Mouse (Mus musculus): ENCODE measurements around the gene Olfr145. TPM values are rescaled to one million over a fixed set of nuclear protein-coding genes. Genes with fewer than 3 reads are reported as not detected.

Gene Olfr145
- polyA plus RNA-seq, 1 experiment: not detected

DNA sequence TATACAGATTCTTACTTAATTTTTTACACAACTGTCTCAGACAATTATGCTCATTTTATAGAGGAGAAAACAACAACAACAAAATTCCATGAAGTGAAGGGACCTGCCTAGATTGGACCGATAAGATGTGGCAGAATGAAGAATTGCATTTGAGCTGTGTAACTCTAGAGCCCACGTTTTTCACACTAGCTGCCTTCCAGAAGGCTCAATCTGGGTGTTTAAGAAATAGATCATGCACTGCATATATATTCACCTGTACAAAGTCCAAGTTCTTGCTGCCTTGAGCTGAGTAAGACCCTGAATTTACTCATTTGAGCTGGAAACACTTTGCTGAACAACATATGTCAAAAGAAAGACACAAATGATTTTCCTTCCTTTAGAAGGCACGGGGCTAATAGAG is 9.0 kb downstream of the Olfr145 start:
- Histone ChIP-seq H3K4me3 (ENCODE audit: control insufficient read depth, low read depth, low read length) (no peak overlapping the region), H3K27ac (ENCODE audit: control insufficient read depth, insufficient read depth, low read depth, low read length) (no peak overlapping the region), H3K4me1 (ENCODE audit: control insufficient read depth, insufficient read depth, low read length) (peaks cover 2% of the 10 kb centered on the region; the same call in 1 of the 2 replicates), H3K27me3 (ENCODE audit: control insufficient read depth, insufficient read depth, low read length) (no peaks in the 10 kb centered on the region), H3K36me3 (ENCODE audit: control insufficient read depth, insufficient read depth, low read length) (no peaks in the 10 kb centered on the region)
- TF ChIP-seq CTCF (IDR thresholded peaks at IDR 0.05; ENCODE audit: control insufficient read depth, insufficient read depth, insufficient replicate concordance, low read depth, low read length) (no peak), POLR2A (IDR thresholded peaks at IDR 0.05; ENCODE audit: control insufficient read depth, low read depth, low read length) (no peak)

DNA sequence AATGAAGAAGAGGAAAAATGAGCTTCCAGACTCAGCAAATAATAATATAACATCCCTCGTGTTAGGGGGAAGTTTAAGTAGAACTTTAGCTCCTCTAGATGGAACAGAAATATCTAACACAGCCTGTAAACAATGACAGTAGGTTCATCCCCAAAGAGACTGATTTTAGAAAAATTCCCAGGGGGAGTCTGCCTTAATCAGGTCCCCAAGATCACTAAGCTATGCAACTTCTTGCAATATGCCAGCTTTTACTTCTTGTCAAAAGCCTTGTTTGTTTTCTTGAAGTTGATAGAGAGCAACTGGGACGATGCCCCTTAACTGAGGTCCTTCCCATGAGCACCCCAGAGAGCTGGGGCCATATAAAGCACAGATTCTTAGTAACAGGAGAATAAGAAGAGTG is 21.0 kb downstream of the Olfr145 start, which contains the start of gene Olfr878:
Olfr878 (plus strand) TSS at position 301 of the 400 bp plus-strand sequence.
- H3K27me3 ChIP-seq (ENCODE audit: control insufficient read depth, insufficient read depth, low read length): no peaks in the 10 kb centered on the region

DNA sequence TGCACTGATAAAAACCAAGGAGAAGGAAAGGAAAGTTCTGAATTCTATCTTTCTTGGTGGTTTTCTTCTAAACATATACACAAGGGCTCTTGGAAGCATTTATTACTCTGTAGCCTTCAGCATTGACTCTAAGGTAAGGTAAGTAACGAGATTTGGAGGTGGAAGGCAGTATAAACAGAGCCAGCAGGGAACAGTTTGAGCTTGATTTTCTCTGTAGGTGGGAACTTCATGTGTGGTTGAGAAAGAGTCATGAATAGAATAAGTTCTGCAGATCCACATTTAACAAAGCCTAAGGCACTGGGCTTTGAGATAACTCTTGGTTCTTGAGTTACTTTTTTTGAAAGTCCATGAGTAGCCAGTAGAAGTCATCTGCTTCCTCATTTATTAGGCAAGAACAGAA is 21.5 kb downstream of the Olfr145 start:
- Histone ChIP-seq H3K27ac (ENCODE audit: control insufficient read depth, insufficient read depth, low read depth, low read length) (no peak overlapping the region), H3K27me3 (ENCODE audit: control insufficient read depth, insufficient read depth, low read length) (no peaks in the 10 kb centered on the region), H3K4me1 (ENCODE audit: control insufficient read depth, insufficient read depth, low read length) (no peaks in the 10 kb centered on the region), H3K36me3 (ENCODE audit: control insufficient read depth, insufficient read depth, low read length) (no peaks in the 10 kb centered on the region), H3K4me3 (ENCODE audit: control insufficient read depth, low read depth, low read length) (no peak overlapping the region)
- TF ChIP-seq POLR2A (IDR thresholded peaks at IDR 0.05; ENCODE audit: control insufficient read depth, low read depth, low read length) (no peak), CTCF (IDR thresholded peaks at IDR 0.05; ENCODE audit: control insufficient read depth, insufficient read depth, insufficient replicate concordance, low read depth, low read length) (no peak)

More for the DNA sequence above, 21.0 kb downstream of the Olfr145 start, which contains the start of gene Olfr878:
- H3K36me3 ChIP-seq (ENCODE audit: control insufficient read depth, insufficient read depth, low read length): no peaks in the 10 kb centered on the region
- no peaks in the 10 kb centered on the region for H3K4me1 ChIP-seq (ENCODE audit: control insufficient read depth, insufficient read depth, low read length)
- TF ChIP-seq CTCF (IDR thresholded peaks at IDR 0.05; ENCODE audit: control insufficient read depth, insufficient read depth, insufficient replicate concordance, low read depth, low read length): no peak
- TF ChIP-seq POLR2A (IDR thresholded peaks at IDR 0.05; ENCODE audit: control insufficient read depth, low read depth, low read length): no peak
- no peak within 1 kb of the TSS for H3K4me3 ChIP-seq (ENCODE audit: control insufficient read depth, low read depth, low read length)
- H3K27ac ChIP-seq (ENCODE audit: control insufficient read depth, insufficient read depth, low read depth, low read length): no peak within 1 kb of the TSS

DNA sequence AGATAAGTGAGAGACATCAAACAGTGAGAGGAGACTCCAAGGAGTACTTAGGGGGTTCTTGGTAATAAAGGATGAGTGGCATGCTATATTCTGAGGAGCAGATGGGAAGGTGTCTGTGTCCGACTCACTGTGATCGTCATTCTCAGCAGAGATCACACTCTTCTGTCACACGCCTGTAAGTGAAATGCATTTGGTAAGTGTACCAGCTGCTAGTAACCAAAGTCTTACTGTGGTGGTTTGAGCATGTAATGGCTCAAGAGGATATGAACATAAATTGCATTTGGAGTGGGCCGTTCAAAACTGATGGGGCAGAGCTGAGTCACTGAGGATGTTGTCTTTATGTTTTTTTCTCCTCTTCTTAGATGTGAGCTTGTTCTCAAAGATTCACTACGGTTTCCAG is 27.7 kb downstream of the Olfr145 start:
- Histone ChIP-seq H3K27me3 (ENCODE audit: control insufficient read depth, insufficient read depth, low read length) (no peaks in the 10 kb centered on the region), H3K4me1 (ENCODE audit: control insufficient read depth, insufficient read depth, low read length) (no peaks in the 10 kb centered on the region), H3K27ac (ENCODE audit: control insufficient read depth, insufficient read depth, low read depth, low read length) (no peak overlapping the region), H3K36me3 (ENCODE audit: control insufficient read depth, insufficient read depth, low read length) (no peaks in the 10 kb centered on the region), H3K4me3 (ENCODE audit: control insufficient read depth, low read depth, low read length) (no peak overlapping the region)
- TF ChIP-seq CTCF (IDR thresholded peaks at IDR 0.05; ENCODE audit: control insufficient read depth, insufficient read depth, insufficient replicate concordance, low read depth, low read length) (no peak), POLR2A (IDR thresholded peaks at IDR 0.05; ENCODE audit: control insufficient read depth, low read depth, low read length) (no peak)

DNA sequence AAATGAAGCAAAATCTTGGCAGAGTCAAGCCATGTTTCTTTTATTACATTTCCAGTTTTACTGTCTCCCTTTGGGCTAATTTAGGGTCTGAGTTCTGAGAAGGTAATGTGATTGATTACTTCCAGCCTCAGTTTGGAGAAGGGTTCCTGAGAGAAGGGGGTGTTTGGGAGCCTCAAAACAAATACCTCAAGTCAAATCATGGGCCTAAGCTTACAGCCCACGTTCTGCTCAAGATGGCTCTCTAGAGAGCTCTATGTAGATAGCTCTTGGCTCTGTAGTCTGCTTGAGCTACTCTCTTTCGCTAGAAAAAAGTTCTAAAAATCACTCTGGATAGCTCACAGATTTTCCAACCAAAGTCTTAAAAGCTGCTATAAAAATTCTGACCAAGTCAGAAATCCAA is 28.9 kb downstream of the Olfr145 start:
- no peaks in the 10 kb centered on the region for H3K27me3 ChIP-seq (ENCODE audit: control insufficient read depth, insufficient read depth, low read length)
- no peak overlapping the region for H3K27ac ChIP-seq (ENCODE audit: control insufficient read depth, insufficient read depth, low read depth, low read length)
- TF ChIP-seq CTCF (IDR thresholded peaks at IDR 0.05; ENCODE audit: control insufficient read depth, insufficient read depth, insufficient replicate concordance, low read depth, low read length) (no peak), POLR2A (IDR thresholded peaks at IDR 0.05; ENCODE audit: control insufficient read depth, low read depth, low read length) (no peak)
- H3K4me3 ChIP-seq (ENCODE audit: control insufficient read depth, low read depth, low read length): no peak overlapping the region
- no peaks in the 10 kb centered on the region for H3K36me3 ChIP-seq (ENCODE audit: control insufficient read depth, insufficient read depth, low read length)
- no peaks in the 10 kb centered on the region for H3K4me1 ChIP-seq (ENCODE audit: control insufficient read depth, insufficient read depth, low read length)

DNA sequence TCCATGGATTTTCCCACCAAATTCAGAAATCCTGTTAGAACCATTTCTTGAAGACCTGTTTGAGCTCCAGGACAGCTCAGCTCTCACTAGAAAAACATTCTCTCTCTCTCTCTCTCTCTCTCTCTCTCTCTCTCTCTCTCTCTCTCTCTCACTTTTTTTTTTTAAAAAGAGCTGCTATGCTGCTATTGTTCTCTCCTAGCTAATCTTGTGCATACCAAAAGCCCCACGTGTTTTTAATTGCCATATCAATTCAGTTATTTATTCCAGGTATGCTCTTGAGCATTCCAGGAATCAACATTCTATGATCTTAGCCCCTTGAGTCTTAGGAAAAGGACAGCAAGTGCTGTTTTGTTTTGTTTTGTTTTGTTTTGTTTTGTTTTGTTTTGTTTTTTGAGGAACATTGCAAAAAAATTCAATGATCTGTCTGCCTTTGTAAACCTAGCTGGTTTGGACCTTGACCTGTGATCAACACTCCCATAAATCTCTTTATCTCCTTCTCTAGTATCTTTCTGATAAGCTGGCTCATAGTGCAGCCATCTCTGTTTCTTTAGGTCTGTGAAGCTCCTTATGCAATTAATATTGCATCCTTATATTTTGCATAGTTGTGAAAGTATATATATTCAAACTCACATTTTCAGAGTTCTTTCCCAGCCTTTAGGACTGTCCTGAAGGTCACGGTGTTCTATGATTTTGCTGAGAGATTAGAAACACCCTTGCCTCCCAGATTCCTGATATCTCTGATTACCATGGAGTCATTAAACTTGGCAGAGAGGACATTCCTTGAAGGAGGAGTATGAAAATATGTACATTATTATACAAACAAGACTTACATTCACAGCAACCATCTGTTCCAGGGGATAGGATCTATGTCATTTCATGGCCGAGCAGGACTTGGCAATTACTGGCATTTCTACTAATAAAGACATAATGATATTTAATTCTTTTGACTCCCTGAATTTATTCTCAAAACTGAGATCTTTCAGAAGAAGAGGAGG is 29.8 kb downstream of the Olfr145 start:
- Histone ChIP-seq H3K27me3 (ENCODE audit: control insufficient read depth, insufficient read depth, low read length) (no peaks in the 10 kb centered on the region), H3K4me1 (ENCODE audit: control insufficient read depth, insufficient read depth, low read length) (no peaks in the 10 kb centered on the region), H3K36me3 (ENCODE audit: control insufficient read depth, insufficient read depth, low read length) (no peaks in the 10 kb centered on the region), H3K27ac (ENCODE audit: control insufficient read depth, insufficient read depth, low read depth, low read length) (no peak overlapping the region), H3K4me3 (ENCODE audit: control insufficient read depth, low read depth, low read length) (no peak overlapping the region)
- TF ChIP-seq CTCF (IDR thresholded peaks at IDR 0.05; ENCODE audit: control insufficient read depth, insufficient read depth, insufficient replicate concordance, low read depth, low read length) (no peak), POLR2A (IDR thresholded peaks at IDR 0.05; ENCODE audit: control insufficient read depth, low read depth, low read length) (no peak)

DNA sequence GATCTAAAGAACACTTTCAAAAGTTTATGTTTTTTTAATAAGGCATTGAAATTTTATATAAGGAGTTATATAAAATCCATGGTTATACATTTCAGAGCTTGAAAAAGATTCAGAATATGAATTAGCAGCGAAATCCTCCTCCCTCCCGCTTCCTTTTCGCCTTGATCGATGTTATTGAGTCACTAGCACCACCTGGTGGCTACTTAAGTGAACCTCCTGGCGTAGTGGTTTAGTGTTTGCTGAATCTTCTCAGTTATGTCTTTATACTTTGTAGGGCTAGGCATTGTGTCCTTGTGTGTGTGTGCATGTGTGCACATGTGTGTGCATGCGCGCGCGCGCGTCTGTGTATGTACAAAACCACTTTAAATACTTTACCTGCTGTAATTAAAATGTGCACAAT is 36.0 kb downstream of the Olfr145 start:
- H3K27me3 ChIP-seq (ENCODE audit: control insufficient read depth, insufficient read depth, low read length): no peaks in the 10 kb centered on the region
- H3K4me3 ChIP-seq (ENCODE audit: control insufficient read depth, low read depth, low read length): no peak overlapping the region
- no peaks in the 10 kb centered on the region for H3K36me3 ChIP-seq (ENCODE audit: control insufficient read depth, insufficient read depth, low read length)
- TF ChIP-seq POLR2A (IDR thresholded peaks at IDR 0.05; ENCODE audit: control insufficient read depth, low read depth, low read length) (no peak), CTCF (IDR thresholded peaks at IDR 0.05; ENCODE audit: control insufficient read depth, insufficient read depth, insufficient replicate concordance, low read depth, low read length) (no peak)
- H3K27ac ChIP-seq (ENCODE audit: control insufficient read depth, insufficient read depth, low read depth, low read length): no peak overlapping the region
- no peaks in the 10 kb centered on the region for H3K4me1 ChIP-seq (ENCODE audit: control insufficient read depth, insufficient read depth, low read length)
